Mouse (Mus musculus) stomach, embryonic 14.5 days (tissue): ENCODE measurements around the gene Tbx10. TPM values are rescaled to one million over a fixed set of nuclear protein-coding genes. Genes with fewer than 3 reads are reported as not detected.
"Not testable (repeated sequence)": the region's sequence is repeated elsewhere in the genome, so short reads cannot be mapped to it uniquely, and the experiment has no call there.

Source experiments
- ATAC-seq: fragments of 200-750 bp; cut with Nextera tagmentation; 2 replicates; pipeline ENCODE4 v1.8.0; 2017; ENCODE audit warnings: low read depth, moderate TSS enrichment; ENCODE audit not compliant: insufficient number of reproducible peaks, insufficient read depth, low FRiP score
- H3K27ac ChIP-seq: fragments of 300-500 bp; sonication (generic); 2 replicates; pipeline ENCODE4 v1.5.1; 2014; ENCODE audit warnings: mild to moderate bottlenecking, low read length, moderate library complexity, mixed read lengths
- H3K27me3 ChIP-seq: fragments of 300-500 bp; sonication (generic); 2 replicates; pipeline ENCODE4 v1.6.1; 2014; ENCODE audit warnings: low read length, control low read depth, mixed read lengths; ENCODE audit not compliant: control insufficient read depth, insufficient read depth
- H3K36me3 ChIP-seq: fragments of 300-500 bp; sonication (generic); 2 replicates; pipeline ENCODE4 v1.6.1; 2014; ENCODE audit warnings: mild to moderate bottlenecking, control low read depth, low read length, moderate library complexity, mixed read lengths; ENCODE audit not compliant: control insufficient read depth, insufficient read depth
- H3K4me1 ChIP-seq: fragments of 300-500 bp; sonication (generic); 2 replicates; pipeline ENCODE4 v1.6.1; 2014; ENCODE audit warnings: low read length, control low read depth, mixed read lengths; ENCODE audit not compliant: control insufficient read depth, insufficient read depth
- H3K4me2 ChIP-seq: fragments of 300-500 bp; sonication (generic); replicated peaks from 2 replicates; pipeline ENCODE4 v1.6.1; 2014; ENCODE audit warnings: low read depth, low read length, control low read depth
- H3K4me3 ChIP-seq: fragments of 300-500 bp; sonication (generic); 2 replicates; pipeline ENCODE4 v1.5.1; 2014; ENCODE audit warnings: low read depth, low read length, control low read depth
- H3K9ac ChIP-seq: fragments of 300-500 bp; sonication (generic); replicated peaks from 2 replicates; pipeline ENCODE4 v1.6.1; 2014; ENCODE audit warnings: low read depth, mild to moderate bottlenecking, control low read depth, low read length, moderate library complexity, mixed read lengths
- H3K9me3 ChIP-seq: fragments of 300-500 bp; sonication (generic); 2 replicates; pipeline ENCODE4 v1.6.1; 2016; ENCODE audit warnings: low read depth, low read length, control low read depth; ENCODE audit not compliant: control insufficient read depth
- WGBS: fragments of 180-500 bp; shearing (Covaris S2); extraction: QIAGEN DNeasy Blood & Tissue Kit; methylation state at CpG from one replicate; pipeline ENCODE4 v1.1.7; 2014; 5-methylcytosine and 5-hydroxymethylcytosine counted together
- polyA plus RNA-seq: library from polyadenylated mRNA; unstranded; fragments of >200 nt; fragmentation: Nextera tagmentation; extraction: Ambion mirVana; gene quantifications from 2 replicates; pipeline ENCODE4 v1.2.1, GENCODE M21; 2014

Gene Tbx10
- polyA plus RNA-seq, 1 experiment from 2014 or later: not detected

DNA sequence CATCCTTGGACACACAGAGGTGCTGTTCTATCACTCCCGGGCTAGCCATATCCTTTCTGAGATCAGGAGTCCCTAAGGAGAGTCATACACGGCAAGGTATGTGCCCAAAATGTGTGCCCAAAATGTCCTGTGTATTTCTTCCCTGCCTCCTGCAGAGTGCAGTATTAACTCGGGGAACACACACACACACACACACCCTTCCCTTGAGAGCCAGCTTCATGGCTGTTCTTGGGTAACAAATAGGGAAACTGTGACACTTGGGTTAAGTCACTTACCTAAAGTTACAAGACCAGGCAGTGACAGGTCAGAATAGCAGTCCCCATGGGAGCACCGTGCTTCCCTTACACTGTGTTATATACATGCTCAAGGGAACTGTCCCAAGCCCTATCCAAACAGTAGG is 28.5 kb upstream of the Tbx10 start:
- Histone ChIP-seq H3K27me3 (no peaks in the 10 kb centered on the region), H3K27ac (no peak overlapping the region), H3K4me1 (no peaks in the 10 kb centered on the region), H3K4me2 (no peak overlapping the region), H3K9ac (no peak overlapping the region), H3K4me3 (no peak overlapping the region), H3K9me3 (no peaks in the 10 kb centered on the region), H3K36me3 (no peaks in the 10 kb centered on the region)
- ATAC-seq: no peak
- WGBS: 75% methylated on average over 4 of the region's 4 CpGs

DNA sequence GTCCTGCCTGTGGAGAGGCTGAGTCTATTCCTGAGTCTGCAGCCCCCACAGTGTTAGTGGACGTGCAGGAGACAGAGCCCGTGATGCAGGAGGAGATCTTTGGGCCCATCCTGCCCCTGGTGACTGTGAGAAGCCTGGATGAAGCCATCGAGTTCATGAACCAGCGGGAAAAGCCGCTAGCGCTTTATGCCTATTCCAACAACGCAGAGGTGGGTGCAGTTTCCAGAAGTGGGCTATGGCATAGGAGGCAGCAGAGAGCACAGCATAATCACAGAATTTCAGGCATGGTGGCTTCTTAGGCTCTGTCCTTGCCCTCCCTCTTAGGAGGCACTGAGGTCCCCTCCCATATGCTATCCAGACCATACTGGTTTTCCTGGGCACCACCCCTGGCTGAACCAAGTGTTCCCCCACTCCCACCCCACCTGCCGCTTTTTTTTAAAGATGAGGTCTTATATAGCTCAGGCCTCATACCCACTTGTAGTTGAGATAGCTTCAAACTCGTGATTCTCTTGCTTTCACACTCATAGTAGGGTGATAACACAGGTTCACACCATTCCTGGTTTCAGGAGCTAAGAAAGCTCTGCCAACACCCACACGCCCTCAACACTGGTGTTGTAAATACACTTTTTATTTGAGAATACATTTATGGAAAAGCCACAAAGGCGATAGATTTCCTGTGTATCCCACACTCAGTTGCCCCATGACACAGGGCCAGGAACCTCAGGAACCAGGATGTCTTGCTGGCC is 26.0 kb upstream of the Tbx10 start:
- Histone ChIP-seq H3K27me3 (no peaks in the 10 kb centered on the region), H3K9ac (no peak overlapping the region), H3K27ac (no peak overlapping the region), H3K9me3 (no peaks in the 10 kb centered on the region), H3K4me2 (no peak overlapping the region), H3K4me1 (no peaks in the 10 kb centered on the region), H3K4me3 (no peak overlapping the region), H3K36me3 (no peaks in the 10 kb centered on the region)
- ATAC-seq: no peak
- WGBS: 70% methylated on average over 11 of the region's 11 CpGs

- WGBS: 51% methylated on average over 3 of the region's 3 CpGs
- Histone ChIP-seq H3K4me1 (no peaks in the 10 kb centered on the region), H3K36me3 (no peaks in the 10 kb centered on the region), H3K4me2 (no peak overlapping the region), H3K9me3 (no peaks in the 10 kb centered on the region), H3K9ac (no peak overlapping the region), H3K27ac (no peak overlapping the region), H3K4me3 (no peak overlapping the region), H3K27me3 (no peaks in the 10 kb centered on the region)
- ATAC-seq: no peak
These were observed 25.3 kb upstream of the Tbx10 start for GRCm38 (mm10) chr19:3967258-3967657.

DNA sequence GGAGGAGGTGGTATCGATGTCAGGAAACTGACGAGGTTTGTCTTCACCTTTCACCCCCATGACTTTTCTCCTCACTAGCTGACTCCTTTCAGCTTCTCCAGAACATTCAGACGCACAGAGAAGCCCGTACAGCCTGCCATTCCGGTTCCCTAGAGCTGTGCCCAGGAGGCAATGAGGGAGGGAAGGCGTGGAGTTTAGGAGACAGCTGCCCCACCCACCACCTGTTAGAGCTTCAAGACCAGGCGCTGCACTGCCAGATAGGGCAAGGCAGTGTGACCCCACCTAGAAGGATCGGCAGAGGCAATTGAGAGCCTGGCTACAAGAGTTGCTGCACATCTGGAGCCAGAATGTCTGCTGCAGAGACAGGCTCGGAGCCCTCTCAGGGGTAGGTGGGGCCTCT is 20.3 kb upstream of the Tbx10 start, which contains the start of gene Aldh3b2:
Gene Aldh3b2, plus strand, starts transcription at position 100 of the 400 bp plus-strand sequence.
- WGBS: 22% methylated on average over 9 of the region's 9 CpGs
- peak; percentile 71; the same call in 1 of the 2 replicates for ATAC-seq
- Histone ChIP-seq H3K27me3 (no peaks in the 10 kb centered on the region), H3K4me2 (no peak within 1 kb of the TSS), H3K36me3 (no peaks in the 10 kb centered on the region), H3K4me3 (no peak within 1 kb of the TSS), H3K4me1 (no peaks in the 10 kb centered on the region), H3K9me3 (no peaks in the 10 kb centered on the region), H3K9ac (no peak within 1 kb of the TSS), H3K27ac (no peak within 1 kb of the TSS)

GRCm38 (mm10) chr19:3974608-3975007 is 17.9 kb upstream of the Tbx10 start:
- ATAC-seq, H3K4me3 ChIP-seq, H3K4me1 ChIP-seq, H3K4me2 ChIP-seq, H3K9me3 ChIP-seq, H3K27ac ChIP-seq, H3K36me3 ChIP-seq, H3K9ac ChIP-seq, H3K27me3 ChIP-seq: not testable (repeated sequence)
- 86% methylated on average over 6 of the region's 6 CpGs for WGBS

GRCm38 (mm10) chr19:3975866-3976265 is 16.7 kb upstream of the Tbx10 start:
- no peaks in the 10 kb centered on the region for H3K9me3 ChIP-seq
- no peaks in the 10 kb centered on the region for H3K4me1 ChIP-seq
- no peaks in the 10 kb centered on the region for H3K36me3 ChIP-seq
- 67% methylated on average over 2 of the region's 2 CpGs for WGBS
- H3K4me3 ChIP-seq: no peak overlapping the region
- no peak for ATAC-seq
- no peak overlapping the region for H3K4me2 ChIP-seq
- H3K9ac ChIP-seq: no peak overlapping the region
- no peaks in the 10 kb centered on the region for H3K27me3 ChIP-seq
- H3K27ac ChIP-seq: no peak overlapping the region

DNA sequence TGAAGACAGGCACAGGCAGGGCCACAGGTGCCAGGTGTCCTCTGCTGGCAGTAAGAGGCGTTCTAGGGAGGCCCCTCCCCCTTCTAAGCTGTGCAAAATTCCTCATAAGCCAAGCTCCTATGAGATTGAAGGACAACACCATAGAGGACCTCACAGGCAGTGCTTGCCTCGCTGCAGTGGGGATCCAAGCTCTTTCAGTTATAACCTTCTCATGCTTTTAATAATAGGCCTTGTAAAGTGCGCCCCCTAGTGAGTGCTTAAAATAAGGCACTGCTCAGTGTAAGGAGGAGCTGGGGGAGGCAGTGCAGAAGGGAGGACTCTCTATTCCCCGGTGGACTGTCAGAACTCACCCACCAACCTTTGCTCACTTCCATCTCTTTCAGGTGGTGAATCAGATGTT is 12.2 kb upstream of the Tbx10 start:
- H3K9me3 ChIP-seq: no peaks in the 10 kb centered on the region
- H3K4me3 ChIP-seq: no peak overlapping the region
- H3K36me3 ChIP-seq: no peaks in the 10 kb centered on the region
- peak; percentile 59 for ATAC-seq
- no peak overlapping the region for H3K4me2 ChIP-seq
- H3K9ac ChIP-seq: no peak overlapping the region
- WGBS: 4% methylated on average over 4 of the region's 4 CpGs
- no peaks in the 10 kb centered on the region for H3K27me3 ChIP-seq
- H3K27ac ChIP-seq: no peak overlapping the region
- H3K4me1 ChIP-seq: 0 out of 2 replicates have a peak, but pooled peaks cover 6% of the 10 kb centered on the region

- no peak for ATAC-seq
- Histone ChIP-seq H3K9ac (no peak overlapping the region), H3K9me3 (no peaks in the 10 kb centered on the region), H3K36me3 (no peaks in the 10 kb centered on the region), H3K4me3 (no peak overlapping the region), H3K27ac (no peak overlapping the region), H3K4me2 (no peak overlapping the region), H3K4me1 (0 out of 2 replicates have a peak, but pooled peaks cover 7% of the 10 kb centered on the region), H3K27me3 (no peaks in the 10 kb centered on the region)
- WGBS: 79% methylated on average over 9 of the region's 9 CpGs
These were observed 11.6 kb upstream of the Tbx10 start for GRCm38 (mm10) chr19:3980917-3981316.
